Mouse (Mus musculus) myocyte (in vitro differentiated cells): ENCODE measurements around the gene Mreg. TPM values are rescaled to one million over a fixed set of nuclear protein-coding genes. Genes with fewer than 3 reads are reported as not detected.

Experiments used
- H3K27me3 ChIP-seq: one replicate; pipeline ENCODE4 v1.6.1; 2011; ENCODE audit not compliant: control insufficient read depth, insufficient read depth, insufficient read length
- H3K36me3 ChIP-seq: one replicate; pipeline ENCODE4 v1.6.1; 2011; ENCODE audit not compliant: control insufficient read depth, insufficient read depth
- H3K4me2 ChIP-seq: one replicate; pipeline ENCODE4 v1.6.1; 2011; ENCODE audit warnings: low read depth, control low read depth
- H3K4me3 ChIP-seq: one replicate; pipeline ENCODE4 v1.5.1; 2011; ENCODE audit warnings: mild to moderate bottlenecking, control low read depth, moderate library complexity
- H3K79me2 ChIP-seq: one replicate; pipeline ENCODE4 v1.6.1; 2011; ENCODE audit not compliant: control insufficient read depth, insufficient read depth
- H3ac ChIP-seq: one replicate; pipeline ENCODE4 v1.6.1; 2011; ENCODE audit not compliant: control insufficient read depth, insufficient read length
- CEBPB ChIP-seq: IDR thresholded peaks from 2 replicates; pipeline ENCODE4 v1.6.1; 2011; ENCODE audit warnings: mild to moderate bottlenecking, moderate library complexity; ENCODE audit not compliant: poor library complexity, insufficient read depth, severe bottlenecking
- E2F4 ChIP-seq: IDR thresholded peaks from one replicate; pipeline ENCODE4 v1.6.1; 2011; ENCODE audit warnings: mild to moderate bottlenecking, control low read depth, moderate library complexity; ENCODE audit not compliant: insufficient read depth
- MAX ChIP-seq: IDR thresholded peaks from one replicate; pipeline ENCODE4 v1.6.1; 2011; ENCODE audit warnings: low read depth, mild to moderate bottlenecking, control low read depth
- MYOD1 ChIP-seq, 3 experiments: IDR thresholded peaks; one replicate each; pipeline ENCODE4 v1.6.1; 2011; ENCODE audit warnings: control low read depth in 2 of 3, low read depth in 2 of 3, mild to moderate bottlenecking in 2 of 3, moderate library complexity in 1 of 3; ENCODE audit not compliant: insufficient read length in 2 of 3, control insufficient read depth in 1 of 3
- MYOG ChIP-seq, 3 experiments: IDR thresholded peaks; one replicate each; pipeline ENCODE4 v1.6.1; 2011; ENCODE audit warnings: control low read depth in 2 of 3, low read depth in 2 of 3, mild to moderate bottlenecking in 2 of 3; ENCODE audit not compliant: insufficient read length in 2 of 3, control insufficient read depth in 1 of 3, insufficient read depth in 1 of 3
- POLR2A ChIP-seq: IDR thresholded peaks from one replicate; pipeline ENCODE4 v1.6.1; 2011; ENCODE audit warnings: low read depth, mild to moderate bottlenecking, control low read depth, moderate library complexity; ENCODE audit not compliant: insufficient read length
- POLR2AphosphoS2 ChIP-seq: IDR thresholded peaks from one replicate; pipeline ENCODE4 v1.6.1; 2011; ENCODE audit warnings: low read depth, control low read depth; ENCODE audit not compliant: insufficient read length
- REST ChIP-seq: IDR thresholded peaks from one replicate; pipeline ENCODE4 v1.6.1; 2011; ENCODE audit warnings: mild to moderate bottlenecking, control low read depth, moderate library complexity; ENCODE audit not compliant: insufficient read depth, insufficient read length
- SRF ChIP-seq: IDR thresholded peaks from one replicate; pipeline ENCODE4 v1.6.1; 2011; ENCODE audit warnings: low read depth; ENCODE audit not compliant: control insufficient read depth, insufficient read length
- TCF12 ChIP-seq: IDR thresholded peaks from one replicate; pipeline ENCODE4 v1.6.1; 2011; ENCODE audit warnings: mild to moderate bottlenecking, control low read depth; ENCODE audit not compliant: poor library complexity, insufficient read depth, severe bottlenecking
- TCF3 ChIP-seq: IDR thresholded peaks from one replicate; pipeline ENCODE4 v1.6.1; 2011; ENCODE audit warnings: low read depth, control low read depth; ENCODE audit not compliant: insufficient read length
- USF1 ChIP-seq: IDR thresholded peaks from one replicate; pipeline ENCODE4 v1.6.1; 2011; ENCODE audit warnings: low read depth, mild to moderate bottlenecking, control low read depth, moderate library complexity
- polyA plus RNA-seq: library from polyadenylated mRNA; unstranded; fragments of >200 nt; fragmentation: generic; extraction: Trizol; gene quantifications from one replicate; pipeline ENCODE4 v1.2.1, GENCODE M21; 2012; ENCODE audit warnings: missing spikeins

Gene Mreg
- polyA plus RNA-seq, 1 experiment, result 2.0 TPM

- Histone ChIP-seq H3K79me2 (no peaks in the 10 kb centered on the region), H3K27me3 (no peaks in the 10 kb centered on the region), H3ac (no peak overlapping the region), H3K36me3 (no peaks in the 10 kb centered on the region), H3K4me3 (no peak overlapping the region), H3K4me2 (peak overlapping the region; percentile 45)
- no peak for TF ChIP-seq TCF12
- TF ChIP-seq MYOG (IDR thresholded peaks at IDR 0.05; ENCODE audit: control insufficient read depth in 1 of 3, insufficient read depth in 1 of 3, insufficient read length in 2 of 3, low read depth in 2 of 3), result no peak
- no peak for TF ChIP-seq POLR2AphosphoS2
- TF ChIP-seq MYOD1 (IDR thresholded peaks at IDR 0.05; ENCODE audit: control insufficient read depth in 1 of 3, insufficient read length in 2 of 3, low read depth in 2 of 3), result no peak
- TF ChIP-seq POLR2A, result no peak
Measured at GRCm38 (mm10) chr1:72215174-72215573, 3.1 kb upstream of the Mreg start.

GRCm38 (mm10) chr1:72214470-72214961, 2.4 kb upstream of the Mreg start:
- TF ChIP-seq MYOD1 (IDR thresholded peaks at IDR 0.05; ENCODE audit: control insufficient read depth in 1 of 3, insufficient read length in 2 of 3, low read depth in 2 of 3), result peak in 2 of 3 experiments; percentile 51 to 72
- no peak for TF ChIP-seq TCF3
- no peak for TF ChIP-seq E2F4
- no peak for TF ChIP-seq POLR2A
- peak; percentile 21 for TF ChIP-seq TCF12
- TF ChIP-seq MYOG (IDR thresholded peaks at IDR 0.05; ENCODE audit: control insufficient read depth in 1 of 3, insufficient read depth in 1 of 3, insufficient read length in 2 of 3, low read depth in 2 of 3), result peak in 2 of 3 experiments; percentile 34 to 78
- Histone ChIP-seq H3K4me2 (peak overlapping the region; percentile 45), H3ac (no peak overlapping the region), H3K36me3 (no peaks in the 10 kb centered on the region), H3K79me2 (no peaks in the 10 kb centered on the region), H3K27me3 (no peaks in the 10 kb centered on the region), H3K4me3 (no peak overlapping the region)

GRCm38 (mm10) chr1:72213954-72214353, 1.8 kb upstream of the Mreg start:
- Histone ChIP-seq H3K4me3 (no peak overlapping the region), H3K79me2 (no peaks in the 10 kb centered on the region), H3K4me2 (no peak overlapping the region), H3K36me3 (no peaks in the 10 kb centered on the region), H3K27me3 (no peaks in the 10 kb centered on the region), H3ac (no peak overlapping the region)
- TF ChIP-seq TCF12 (no peak), TCF3 (no peak), MYOG (IDR thresholded peaks at IDR 0.05; ENCODE audit: control insufficient read depth in 1 of 3, insufficient read depth in 1 of 3, insufficient read length in 2 of 3, low read depth in 2 of 3) (no peak), USF1 (no peak), POLR2AphosphoS2 (no peak), MYOD1 (IDR thresholded peaks at IDR 0.05; ENCODE audit: control insufficient read depth in 1 of 3, insufficient read length in 2 of 3, low read depth in 2 of 3) (no peak), SRF (no peak)

- H3K79me2 ChIP-seq, result no peaks in the 10 kb centered on the region
- TF ChIP-seq USF1 (no peak), MAX (no peak), TCF3 (no peak)
- H3K27me3 ChIP-seq, result no peaks in the 10 kb centered on the region
- peak overlapping the region; percentile 22 for H3K4me3 ChIP-seq
- H3K4me2 ChIP-seq, result peak overlapping the region; percentile 88
- no peaks in the 10 kb centered on the region for H3K36me3 ChIP-seq
- H3ac ChIP-seq, result peak overlapping the region; percentile 37
Measured at GRCm38 (mm10) chr1:72210803-72211679, 1.1 kb downstream of the Mreg start.

GRCm38 (mm10) chr1:72208095-72208494, 4.0 kb downstream of the Mreg start:
- TF ChIP-seq POLR2A (no peak), REST (no peak), E2F4 (no peak), MYOG (IDR thresholded peaks at IDR 0.05; ENCODE audit: control insufficient read depth in 1 of 3, insufficient read depth in 1 of 3, insufficient read length in 2 of 3, low read depth in 2 of 3) (no peak), TCF12 (no peak), SRF (no peak), USF1 (no peak), MYOD1 (IDR thresholded peaks at IDR 0.05; ENCODE audit: control insufficient read depth in 1 of 3, insufficient read length in 2 of 3, low read depth in 2 of 3) (no peak), TCF3 (no peak), CEBPB (no peak), POLR2AphosphoS2 (no peak), MAX (no peak)
- no peak overlapping the region for H3K4me3 ChIP-seq
- H3K79me2 ChIP-seq, result no peaks in the 10 kb centered on the region
- H3K27me3 ChIP-seq, result no peaks in the 10 kb centered on the region
- H3K4me2 ChIP-seq, result no peak overlapping the region
- no peaks in the 10 kb centered on the region for H3K36me3 ChIP-seq
- H3ac ChIP-seq, result no peak overlapping the region
